Mouse (Mus musculus) kidney, embryonic 16.5 days (tissue): ENCODE results near the gene Gsk3a. TPM values are rescaled to one million over a fixed set of nuclear protein-coding genes. Genes with fewer than 3 reads are reported as not detected.

Source experiments
- ATAC-seq: fragments of 200-750 bp; cut with Nextera tagmentation; 2 replicates; pipeline ENCODE4 v1.8.0; 2017; ENCODE audit warnings: moderate TSS enrichment; ENCODE audit not compliant: low FRiP score, low TSS enrichment
- H3K27ac ChIP-seq: fragments of 300-500 bp; sonication (generic); 2 replicates; pipeline ENCODE4 v1.5.1; 2014; ENCODE audit warnings: low read length
- H3K27me3 ChIP-seq: fragments of 300-500 bp; sonication (generic); 2 replicates; pipeline ENCODE4 v1.6.1; 2014; ENCODE audit warnings: low read length, control low read depth, mixed read lengths; ENCODE audit not compliant: insufficient read depth
- H3K36me3 ChIP-seq: fragments of 300-500 bp; sonication (generic); 2 replicates; pipeline ENCODE4 v1.6.1; 2014; ENCODE audit warnings: low read length, control low read depth, mixed read lengths; ENCODE audit not compliant: insufficient read depth
- H3K4me1 ChIP-seq: fragments of 300-500 bp; sonication (generic); 2 replicates; pipeline ENCODE4 v1.6.1; 2014; ENCODE audit warnings: low read length, control low read depth, mixed read lengths; ENCODE audit not compliant: insufficient read depth
- H3K4me2 ChIP-seq: fragments of 300-500 bp; sonication (generic); replicated peaks from 2 replicates; pipeline ENCODE4 v1.6.1; 2014; ENCODE audit warnings: low read depth, low read length
- H3K4me3 ChIP-seq: fragments of 300-500 bp; sonication (generic); 2 replicates; pipeline ENCODE4 v1.5.1; 2014; ENCODE audit warnings: mild to moderate bottlenecking, low read length
- H3K9ac ChIP-seq: fragments of 300-500 bp; sonication (generic); replicated peaks from 2 replicates; pipeline ENCODE4 v1.6.1; 2014; ENCODE audit warnings: low read length
- H3K9me3 ChIP-seq: fragments of 300-500 bp; sonication (generic); 2 replicates; pipeline ENCODE4 v1.6.1; 2016; ENCODE audit warnings: low read length, control low read depth
- WGBS: fragments of 180-500 bp; shearing (Covaris S2); extraction: QIAGEN DNeasy Blood & Tissue Kit; methylation state at CpG from one replicate; pipeline ENCODE4 v1.1.7; 2014; 5-methylcytosine and 5-hydroxymethylcytosine counted together
- polyA plus RNA-seq: library from polyadenylated mRNA; unstranded; fragments of >200 nt; fragmentation: Nextera tagmentation; extraction: Ambion mirVana; gene quantifications from 2 replicates; pipeline ENCODE4 v1.2.1, GENCODE M21; 2015

Gsk3a gene
- polyA plus RNA-seq, 1 experiment from 2014 or later, result 9.0 TPM

GRCm38 (mm10) chr7:25279861-25280791, 42.5 kb upstream of the Gsk3a start:
- WGBS, result 0% methylated on average over 6 of the region's 6 CpGs
- peaks cover 70% of the 10 kb centered on the region for H3K4me1 ChIP-seq

GRCm38 (mm10) chr7:25279076-25279860, 41.6 kb upstream of the Gsk3a start:
- Histone ChIP-seq H3K9me3 (no peaks in the 10 kb centered on the region), H3K9ac (peak overlapping the region; percentile 84), H3K27me3 (no peaks in the 10 kb centered on the region), H3K4me2 (peak overlapping the region; percentile 97), H3K36me3 (no peaks in the 10 kb centered on the region), H3K27ac (peak overlapping the region; percentile 99), H3K4me3 (peak overlapping the region; percentile 78), H3K4me1 (peaks cover 70% of the 10 kb centered on the region)
- WGBS, result under 1% methylated on average over 42 of the region's 49 CpGs
- peak; percentile 50 for ATAC-seq

More at GRCm38 (mm10) chr7:25279861-25280791, 42.5 kb upstream of the Gsk3a start:
- Histone ChIP-seq H3K9ac (peak overlapping the region; percentile 84), H3K9me3 (no peaks in the 10 kb centered on the region), H3K36me3 (peaks cover 4% of the 10 kb centered on the region), H3K27me3 (no peaks in the 10 kb centered on the region), H3K4me2 (peak overlapping the region; percentile 97), H3K4me3 (peak overlapping the region; percentile 78), H3K27ac (peak overlapping the region; percentile 99)
- ATAC-seq, result peak; percentile 6; the same call in 1 of the 2 replicates

DNA sequence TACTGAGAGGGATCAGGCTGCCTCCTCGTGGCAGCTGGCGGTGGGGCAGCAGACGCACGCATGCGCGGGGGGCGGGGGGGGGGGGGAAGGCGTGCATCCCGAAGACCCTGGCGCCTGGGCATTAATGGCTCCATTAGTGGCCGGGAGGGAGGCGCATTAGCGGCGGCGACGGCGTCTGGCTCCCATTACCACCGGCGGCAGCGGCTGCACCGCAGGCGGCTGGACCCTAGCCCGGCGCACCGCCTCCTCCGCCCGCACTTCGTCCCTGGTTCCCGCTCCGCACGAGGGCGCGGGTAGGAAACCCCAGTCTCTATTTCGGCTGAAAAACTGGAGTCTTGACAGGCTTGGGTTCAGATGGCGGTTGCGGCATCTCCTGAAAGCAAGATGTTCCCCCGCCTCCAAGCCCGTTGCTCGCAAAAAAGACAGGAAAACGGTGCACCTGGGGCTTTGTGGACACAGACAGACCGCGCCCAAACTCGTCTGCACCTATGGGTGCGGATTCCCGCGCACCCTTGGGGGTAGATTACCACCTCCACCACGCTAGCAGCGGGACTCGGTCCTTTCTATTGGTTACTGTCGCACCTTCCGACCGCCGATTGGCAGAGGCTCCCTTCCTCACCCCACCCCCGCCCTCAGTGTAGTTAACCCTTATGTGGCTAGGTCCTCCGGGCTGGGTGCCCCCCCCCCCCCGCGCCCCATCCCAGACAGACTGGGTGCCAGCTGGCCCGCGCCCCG, 40.9 kb upstream of the Gsk3a start:
- Histone ChIP-seq H3K9ac (peak overlapping the region; percentile 84), H3K27me3 (no peaks in the 10 kb centered on the region), H3K4me3 (peak overlapping the region; percentile 78), H3K36me3 (peaks cover 2% of the 10 kb centered on the region; the same call in 1 of the 2 replicates), H3K9me3 (no peaks in the 10 kb centered on the region), H3K4me1 (peaks cover 66% of the 10 kb centered on the region), H3K27ac (peak overlapping the region; percentile 99), H3K4me2 (peak overlapping the region; percentile 97)
- ATAC-seq, result peak; percentile 53
- under 1% methylated on average over 57 of the region's 60 CpGs for WGBS

DNA sequence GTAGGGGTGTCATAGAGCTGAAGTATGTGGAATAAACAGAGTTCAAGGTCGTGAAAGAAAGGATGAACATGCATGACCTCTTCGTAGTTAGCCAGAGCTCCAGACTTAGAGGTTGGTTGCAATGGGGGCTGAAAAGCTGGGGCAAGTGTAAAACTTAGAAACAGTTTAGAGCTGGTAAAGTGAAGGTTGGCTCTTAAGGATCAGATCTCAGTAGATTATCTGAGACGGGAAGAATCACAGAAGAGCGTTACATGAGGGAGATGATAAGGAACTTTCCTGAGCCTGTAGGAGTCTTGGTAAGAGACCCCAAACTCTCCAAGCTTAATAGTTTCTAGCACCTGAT, 40.3 kb upstream of the Gsk3a start:
- ATAC-seq, result no peak
- H3K27ac ChIP-seq, result peak overlapping the region; percentile 99
- no peaks in the 10 kb centered on the region for H3K27me3 ChIP-seq
- H3K4me1 ChIP-seq, result peaks cover 61% of the 10 kb centered on the region
- peaks cover 7% of the 10 kb centered on the region; the same call in 1 of the 2 replicates for H3K36me3 ChIP-seq
- peak overlapping the region; percentile 97 for H3K4me2 ChIP-seq
- H3K4me3 ChIP-seq, result peak overlapping the region; percentile 78
- H3K9ac ChIP-seq, result peak overlapping the region; percentile 84
- WGBS, result 13% methylated on average over 4 of the region's 4 CpGs
- H3K9me3 ChIP-seq, result no peaks in the 10 kb centered on the region

- Histone ChIP-seq H3K27me3 (no peaks in the 10 kb centered on the region), H3K4me2 (peak overlapping the region; percentile 97), H3K9ac (peak overlapping the region; percentile 84), H3K4me1 (peaks cover 59% of the 10 kb centered on the region), H3K9me3 (no peaks in the 10 kb centered on the region), H3K4me3 (peak overlapping the region; percentile 78), H3K27ac (peak overlapping the region; percentile 99), H3K36me3 (peaks cover 13% of the 10 kb centered on the region; the same call in 1 of the 2 replicates)
- WGBS, result 77% methylated on average over 4 of the region's 4 CpGs
- no peak for ATAC-seq
Measured at GRCm38 (mm10) chr7:25277405-25277804, 39.8 kb upstream of the Gsk3a start.

DNA sequence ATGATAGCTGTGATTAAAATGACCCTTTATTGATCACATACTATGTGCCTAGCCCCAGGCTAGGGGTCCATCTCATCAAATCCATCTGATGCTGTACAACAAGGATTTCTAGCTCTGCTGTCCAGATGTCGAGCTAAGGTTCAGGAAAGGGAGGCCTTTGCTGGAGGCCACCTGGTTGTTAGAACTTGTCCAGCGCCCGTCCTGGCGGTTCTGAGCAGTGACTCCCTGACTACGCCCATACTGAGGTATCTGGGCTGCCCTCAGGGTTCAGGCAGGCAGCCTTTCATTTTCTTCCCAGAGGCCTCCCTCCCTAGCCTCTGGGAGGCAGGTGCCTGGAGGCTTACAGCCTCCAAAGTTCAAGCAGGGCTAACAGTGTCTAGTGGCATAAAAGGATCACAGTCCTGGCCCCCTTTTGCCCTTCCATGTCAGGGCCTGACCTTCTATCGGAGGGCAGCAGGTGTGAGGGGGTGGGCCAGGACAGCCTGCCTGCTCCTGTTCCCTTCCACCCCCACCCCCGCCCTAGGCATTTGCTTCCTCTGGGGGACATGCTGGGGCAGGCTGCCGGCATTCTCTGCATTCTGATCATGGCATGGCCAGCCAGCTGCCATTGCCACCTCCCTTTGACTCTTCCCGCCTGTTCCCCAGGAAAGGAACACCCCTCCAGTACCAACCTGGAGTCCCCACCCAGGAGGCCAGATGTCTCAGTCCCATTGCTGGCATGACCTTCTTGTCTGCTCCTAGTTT, 38.1 kb upstream of the Gsk3a start:
- no peak for ATAC-seq
- Histone ChIP-seq H3K4me2 (no peak overlapping the region), H3K9ac (peak overlapping the region; percentile 23), H3K36me3 (peaks cover 27% of the 10 kb centered on the region), H3K4me3 (no peak overlapping the region), H3K27me3 (no peaks in the 10 kb centered on the region), H3K27ac (0 out of 2 replicates have a peak overlapping the region, but pooled peaks have one; percentile 27), H3K9me3 (no peaks in the 10 kb centered on the region), H3K4me1 (peaks cover 49% of the 10 kb centered on the region)
- 43% methylated on average over 9 of the region's 9 CpGs for WGBS

- no peak overlapping the region for H3K27ac ChIP-seq
- H3K27me3 ChIP-seq, result no peaks in the 10 kb centered on the region
- no peaks in the 10 kb centered on the region for H3K9me3 ChIP-seq
- peaks cover 48% of the 10 kb centered on the region for H3K4me1 ChIP-seq
- no peak overlapping the region for H3K4me2 ChIP-seq
- no peak overlapping the region for H3K9ac ChIP-seq
- 87% methylated on average over 3 of the region's 3 CpGs for WGBS
- no peak for ATAC-seq
- H3K36me3 ChIP-seq, result peaks cover 27% of the 10 kb centered on the region
- H3K4me3 ChIP-seq, result no peak overlapping the region
Measured at GRCm38 (mm10) chr7:25274996-25275395, 37.3 kb upstream of the Gsk3a start.

GRCm38 (mm10) chr7:25274571-25274970, 36.9 kb upstream of the Gsk3a start:
- Histone ChIP-seq H3K4me2 (no peak overlapping the region), H3K27ac (0 out of 2 replicates have a peak overlapping the region, but pooled peaks have one; percentile 14), H3K27me3 (no peaks in the 10 kb centered on the region), H3K4me1 (peaks cover 48% of the 10 kb centered on the region), H3K36me3 (peaks cover 27% of the 10 kb centered on the region), H3K9ac (peak overlapping the region; percentile 26; the same call in 1 of the 2 replicates), H3K9me3 (no peaks in the 10 kb centered on the region), H3K4me3 (no peak overlapping the region)
- WGBS, result 57% methylated on average over 5 of the region's 5 CpGs
- ATAC-seq, result no peak
